Mouse (Mus musculus): Measurements from ENCODE around the gene Gm5150.
"Not testable (repeated sequence)": the region's sequence is repeated elsewhere in the genome, so short reads cannot be mapped to it uniquely, and the experiment has no call there.

DNA sequence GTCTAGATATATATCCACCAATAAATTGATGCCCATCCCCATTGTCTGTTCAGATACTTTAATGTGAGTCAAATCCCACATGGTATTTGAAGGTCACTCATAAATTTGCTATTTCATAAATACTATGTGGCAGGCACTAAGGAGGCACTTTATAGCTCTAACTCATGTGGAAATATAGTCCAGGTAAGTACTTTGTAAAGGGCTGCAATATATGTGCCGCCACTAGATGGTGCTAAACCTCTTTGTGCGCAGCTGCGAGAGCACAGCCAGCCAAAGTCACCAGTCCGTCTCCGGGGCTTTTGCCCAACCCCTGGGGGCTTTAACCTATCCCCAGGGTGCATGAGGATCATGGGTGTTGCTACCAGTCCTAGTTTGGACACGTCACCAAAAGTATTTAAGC lies 18.8 kb upstream of the Gm5150 start:
- TF ChIP-seq EP300, POLR2A (IDR thresholded peaks at IDR 0.05; ENCODE audit: insufficient read depth, low read depth, low read length): not testable (repeated sequence)
- TF ChIP-seq CTCF (IDR thresholded peaks at IDR 0.05) = peak; percentile 68

All from heart, adult 2 months (tissue).